Mouse (Mus musculus): ENCODE measurements around the gene Ankrd52. TPM values are rescaled to one million over a fixed set of nuclear protein-coding genes. Genes with fewer than 3 reads are reported as not detected.

Gene Ankrd52
- total and polyA plus RNA-seq, 3 experiments, result 29.2 to 47.5 (median 41.8) TPM

- 47% methylated on average over 10 of the region's 10 CpGs for WGBS
- Histone ChIP-seq H3K36me3 (ENCODE audit: control insufficient read depth, insufficient read depth, low read length) (no peaks in the 10 kb centered on the region; the same call in 1 of the 2 replicates), H3K27ac (peak overlapping the region; percentile 40), H3K27me3 (ENCODE audit: control insufficient read depth, insufficient read depth, low read length) (no peaks in the 10 kb centered on the region), H3K9ac (ENCODE audit: low read depth, low read length) (no peak overlapping the region), H3K79me2 (replicated peaks; ENCODE audit: control insufficient read depth, insufficient read depth, low read length) (no peaks in the 10 kb centered on the region), H3K4me1 (ENCODE audit: control insufficient read depth, insufficient read depth, low read length) (peaks cover 8% of the 10 kb centered on the region), H3K4me3 (no peak overlapping the region)
- DNase-seq, result peak; percentile 35 to 46
- intact Hi-C loops (cut with DNase I), result no loop called here
- TF ChIP-seq POLR2A (IDR thresholded peaks at IDR 0.05; ENCODE audit: insufficient read depth, low read depth, low read length), result no peak
Observed at GRCm38 (mm10) chr10:128438675-128439279, 61.9 kb downstream of the Ankrd52 start.

GRCm38 (mm10) chr10:128440407-128440806 is 63.5 kb downstream of the Ankrd52 start:
- H3K4me1 ChIP-seq (ENCODE audit: control insufficient read depth, insufficient read depth, low read length), result peaks cover 6% of the 10 kb centered on the region
- no peak overlapping the region for H3K9ac ChIP-seq (ENCODE audit: low read depth, low read length)
- intact Hi-C loops (cut with DNase I), result no loop called here
- H3K36me3 ChIP-seq (ENCODE audit: control insufficient read depth, insufficient read depth, low read length), result no peaks in the 10 kb centered on the region; the same call in 1 of the 2 replicates
- no peaks in the 10 kb centered on the region for H3K79me2 ChIP-seq (replicated peaks; ENCODE audit: control insufficient read depth, insufficient read depth, low read length)
- TF ChIP-seq EP300 (IDR thresholded peaks at IDR 0.05; ENCODE audit: insufficient read depth, low read depth, low read length) (0 out of 2 replicates have a peak, but pooled peaks have one; percentile 38), POLR2A (IDR thresholded peaks at IDR 0.05; ENCODE audit: insufficient read depth, low read depth, low read length) (no peak), CTCF (IDR thresholded peaks at IDR 0.05) (peak; percentile 71)
- H3K27me3 ChIP-seq (ENCODE audit: control insufficient read depth, insufficient read depth, low read length), result no peaks in the 10 kb centered on the region
- no peak overlapping the region for H3K4me3 ChIP-seq
- no peak overlapping the region for H3K27ac ChIP-seq
- no peak for DNase-seq
- WGBS, result 40% methylated on average over 10 of the region's 10 CpGs

DNA sequence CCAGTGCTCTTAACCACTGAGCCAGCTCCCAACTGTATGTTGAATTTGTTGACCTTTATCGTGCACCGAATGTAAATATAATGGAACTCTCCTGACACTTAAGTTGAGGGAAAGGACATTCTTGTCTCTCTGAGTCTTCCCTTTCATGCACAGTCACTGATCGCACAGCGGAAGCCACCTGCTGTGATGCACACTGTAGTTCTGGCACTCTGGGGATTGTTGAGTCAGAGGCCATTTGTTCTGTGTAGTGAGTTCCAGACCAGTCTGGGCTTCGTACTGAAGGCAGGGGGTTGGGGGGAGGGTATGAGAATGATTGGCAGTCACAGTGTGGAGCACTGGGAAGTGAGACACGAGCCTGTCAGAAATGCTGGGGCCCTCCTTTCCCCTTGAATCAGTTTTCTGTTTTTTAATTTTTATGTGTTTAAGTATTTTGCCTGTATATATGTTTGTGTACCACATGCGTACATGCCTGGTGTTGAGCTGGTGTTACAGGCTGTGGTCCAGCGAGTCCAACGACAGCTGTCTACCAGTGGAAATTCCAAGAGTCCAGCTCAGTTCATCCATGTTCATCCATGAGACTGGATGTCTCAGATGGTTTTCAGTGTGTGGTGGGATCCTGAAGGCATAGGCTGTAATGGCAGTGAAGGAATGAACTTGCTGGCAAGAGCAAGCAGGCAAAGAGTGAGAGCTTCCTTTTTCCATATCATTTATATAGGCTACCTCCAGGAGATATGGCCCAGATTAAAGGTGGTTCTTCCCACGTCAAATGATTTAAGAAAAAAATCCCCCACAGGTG is 64.6 kb downstream of the Ankrd52 start:
- Histone ChIP-seq H3K4me3 (no peak overlapping the region), H3K27ac (no peak overlapping the region), H3K9ac (ENCODE audit: low read depth, low read length) (no peak overlapping the region), H3K27me3 (ENCODE audit: control insufficient read depth, insufficient read depth, low read length) (no peaks in the 10 kb centered on the region), H3K36me3 (ENCODE audit: control insufficient read depth, insufficient read depth, low read length) (no peaks in the 10 kb centered on the region), H3K79me2 (replicated peaks; ENCODE audit: control insufficient read depth, insufficient read depth, low read length) (no peaks in the 10 kb centered on the region), H3K4me1 (ENCODE audit: control insufficient read depth, insufficient read depth, low read length) (peaks cover 3% of the 10 kb centered on the region)
- no peak for TF ChIP-seq EP300 (IDR thresholded peaks at IDR 0.05; ENCODE audit: insufficient read depth, low read depth, low read length)
- TF ChIP-seq CTCF (IDR thresholded peaks at IDR 0.05), result no peak
- TF ChIP-seq POLR2A (IDR thresholded peaks at IDR 0.05; ENCODE audit: insufficient read depth, low read depth, low read length), result no peak
- 88% methylated on average over 10 of the region's 10 CpGs for WGBS
- no peak for DNase-seq
- intact Hi-C loops (cut with DNase I), result no loop called here

DNA sequence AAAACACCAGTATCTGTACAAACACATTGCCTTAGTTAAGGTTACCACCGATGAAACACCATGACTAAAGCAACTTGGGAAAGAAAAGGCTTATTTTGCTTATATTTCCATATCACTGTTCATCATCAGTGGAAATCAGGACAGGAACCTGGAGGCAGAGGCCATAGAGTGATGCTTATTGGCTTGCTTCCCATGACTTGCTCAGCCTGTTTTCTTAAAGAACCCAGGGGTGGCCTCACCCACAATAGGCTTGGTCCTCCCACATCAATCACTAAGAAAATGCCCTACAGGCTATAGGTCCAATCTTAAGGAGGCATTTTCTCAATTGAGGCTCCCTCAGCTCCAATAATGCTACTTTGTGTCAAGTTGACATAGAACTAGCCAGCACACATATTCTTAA is 65.8 kb downstream of the Ankrd52 start:
- TF ChIP-seq EP300 (IDR thresholded peaks at IDR 0.05; ENCODE audit: insufficient read depth, low read depth, low read length), result no peak
- TF ChIP-seq POLR2A (IDR thresholded peaks at IDR 0.05; ENCODE audit: insufficient read depth, low read depth, low read length), result no peak
- no peak for TF ChIP-seq CTCF (IDR thresholded peaks at IDR 0.05)

DNA sequence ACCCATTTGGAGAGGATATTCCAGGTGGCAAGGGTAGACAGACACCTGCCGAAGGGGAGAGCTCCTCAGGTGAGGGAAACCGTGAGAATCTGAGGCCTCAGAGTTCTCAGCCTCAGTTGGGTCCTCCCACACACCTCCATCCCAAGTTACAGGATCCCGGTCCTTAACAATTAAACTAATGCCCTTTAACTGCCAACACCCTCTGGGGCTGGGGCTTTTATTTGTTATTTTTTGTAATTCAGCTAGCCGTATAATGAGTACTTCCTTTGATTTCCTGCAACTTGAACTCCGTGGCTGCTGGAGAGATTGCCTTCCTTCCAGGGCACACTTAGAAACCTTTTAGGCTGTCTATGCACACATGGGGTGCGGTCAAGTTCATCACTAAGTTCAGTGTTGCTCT is 67.4 kb downstream of the Ankrd52 start:
- WGBS, result 49% methylated on average over 6 of the region's 6 CpGs
- intact Hi-C loops (cut with DNase I), result no loop called here
- Histone ChIP-seq H3K4me3 (no peak overlapping the region), H3K79me2 (replicated peaks; ENCODE audit: control insufficient read depth, insufficient read depth, low read length) (no peaks in the 10 kb centered on the region), H3K27me3 (ENCODE audit: control insufficient read depth, insufficient read depth, low read length) (no peaks in the 10 kb centered on the region), H3K27ac (no peak overlapping the region), H3K36me3 (ENCODE audit: control insufficient read depth, insufficient read depth, low read length) (no peaks in the 10 kb centered on the region), H3K9ac (ENCODE audit: low read depth, low read length) (no peak overlapping the region), H3K4me1 (ENCODE audit: control insufficient read depth, insufficient read depth, low read length) (peaks cover 2% of the 10 kb centered on the region)
- TF ChIP-seq CTCF (IDR thresholded peaks at IDR 0.05) (no peak), EP300 (IDR thresholded peaks at IDR 0.05; ENCODE audit: insufficient read depth, low read depth, low read length) (no peak), POLR2A (IDR thresholded peaks at IDR 0.05; ENCODE audit: insufficient read depth, low read depth, low read length) (no peak)
- DNase-seq, result no peak

More for the DNA sequence above, 65.8 kb downstream of the Ankrd52 start:
- WGBS, result 68% methylated on average over 1 of the region's 1 CpGs
- intact Hi-C loops (cut with DNase I), result no loop called here
- H3K36me3 ChIP-seq (ENCODE audit: control insufficient read depth, insufficient read depth, low read length), result no peaks in the 10 kb centered on the region
- no peak for DNase-seq
- H3K4me1 ChIP-seq (ENCODE audit: control insufficient read depth, insufficient read depth, low read length), result peaks cover 3% of the 10 kb centered on the region
- H3K27me3 ChIP-seq (ENCODE audit: control insufficient read depth, insufficient read depth, low read length), result no peaks in the 10 kb centered on the region
- no peak overlapping the region for H3K9ac ChIP-seq (ENCODE audit: low read depth, low read length)
- no peaks in the 10 kb centered on the region for H3K79me2 ChIP-seq (replicated peaks; ENCODE audit: control insufficient read depth, insufficient read depth, low read length)
- H3K27ac ChIP-seq, result no peak overlapping the region
- H3K4me3 ChIP-seq, result no peak overlapping the region

DNA sequence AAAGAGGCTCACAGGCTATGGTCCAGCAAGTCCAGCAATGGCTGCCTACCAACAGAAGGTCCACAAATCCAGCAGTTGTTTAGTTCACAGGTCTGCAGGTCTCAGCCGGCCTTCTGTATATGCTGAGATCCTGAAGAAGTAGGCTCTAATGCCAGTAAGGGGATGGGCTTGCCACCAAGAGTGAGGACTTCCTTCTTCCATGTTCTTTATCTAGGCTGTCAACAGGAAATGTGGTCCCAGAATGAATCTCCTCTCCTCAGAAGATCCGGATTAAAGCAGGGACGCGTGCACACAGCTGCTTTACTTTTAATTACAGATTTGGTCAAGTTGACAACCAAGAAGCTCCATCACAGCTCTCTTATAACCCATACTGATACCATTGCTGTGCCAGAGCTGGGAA is 68.5 kb downstream of the Ankrd52 start:
- Histone ChIP-seq H3K4me1 (ENCODE audit: control insufficient read depth, insufficient read depth, low read length) (no peaks in the 10 kb centered on the region), H3K9ac (ENCODE audit: low read depth, low read length) (no peak overlapping the region), H3K4me3 (no peak overlapping the region), H3K27ac (peak overlapping the region; percentile 18; the same call in 1 of the 2 replicates), H3K27me3 (ENCODE audit: control insufficient read depth, insufficient read depth, low read length) (no peaks in the 10 kb centered on the region), H3K79me2 (replicated peaks; ENCODE audit: control insufficient read depth, insufficient read depth, low read length) (no peaks in the 10 kb centered on the region), H3K36me3 (ENCODE audit: control insufficient read depth, insufficient read depth, low read length) (no peaks in the 10 kb centered on the region)
- no peak for TF ChIP-seq CTCF (IDR thresholded peaks at IDR 0.05)
- TF ChIP-seq POLR2A (IDR thresholded peaks at IDR 0.05; ENCODE audit: insufficient read depth, low read depth, low read length), result no peak
- TF ChIP-seq EP300 (IDR thresholded peaks at IDR 0.05; ENCODE audit: insufficient read depth, low read depth, low read length), result no peak
- 33% methylated on average over 4 of the region's 4 CpGs for WGBS
- no peak for DNase-seq
- intact Hi-C loops (cut with DNase I), result no loop called here

All from heart, adult 2 months (tissue).